Mouse (Mus musculus) heart, postnatal 0 days (tissue): ENCODE data around the gene Nuak2. TPM values are rescaled to one million over a fixed set of nuclear protein-coding genes. Genes with fewer than 3 reads are reported as not detected.

Source experiments
- ATAC-seq: fragments of 200-750 bp; cut with Nextera tagmentation; 2 replicates; pipeline ENCODE4 v1.8.0; 2017; ENCODE audit warnings: low read depth, moderate number of reproducible peaks, moderate library complexity; ENCODE audit not compliant: insufficient read depth
- DNase-seq: peaks from one replicate; pipeline ENCODE4 v3.0.0-alpha.2; 2016; ENCODE audit warnings: low spot score
- H3K27ac ChIP-seq: fragments of 300-500 bp; sonication (generic); 2 replicates; pipeline ENCODE4 v1.5.1; 2014; ENCODE audit warnings: low read depth, mild to moderate bottlenecking
- H3K27me3 ChIP-seq: fragments of 300-500 bp; sonication (generic); 2 replicates; pipeline ENCODE4 v1.6.1; 2014; ENCODE audit warnings: low read length, mixed read lengths; ENCODE audit not compliant: control insufficient read depth, insufficient read depth
- H3K36me3 ChIP-seq: fragments of 300-500 bp; sonication (generic); replicated peaks from 2 replicates; pipeline ENCODE4 v1.6.1; 2014; ENCODE audit warnings: low read length, mixed read lengths; ENCODE audit not compliant: control insufficient read depth, insufficient read depth
- H3K4me1 ChIP-seq: fragments of 300-500 bp; sonication (generic); 2 replicates; pipeline ENCODE4 v1.6.1; 2014; ENCODE audit warnings: antibody characterized with exemption; ENCODE audit not compliant: control insufficient read depth, insufficient read depth
- H3K4me2 ChIP-seq: fragments of 300-500 bp; sonication (generic); 2 replicates; pipeline ENCODE4 v1.6.1; 2014; ENCODE audit warnings: low read depth, mild to moderate bottlenecking, low read length, moderate library complexity
- H3K4me3 ChIP-seq: fragments of 300-500 bp; sonication (generic); 2 replicates; pipeline ENCODE4 v1.5.1; 2014; ENCODE audit warnings: low read depth, low read length
- H3K9ac ChIP-seq: fragments of 300-500 bp; sonication (generic); replicated peaks from 2 replicates; pipeline ENCODE4 v1.6.1; 2014; ENCODE audit warnings: low read depth, low read length, mixed read lengths
- H3K9me3 ChIP-seq: fragments of 300-500 bp; sonication (generic); replicated peaks from 2 replicates; pipeline ENCODE4 v1.6.1; 2016; ENCODE audit warnings: low read length; ENCODE audit not compliant: control insufficient read depth
- CTCF ChIP-seq: IDR thresholded peaks from 2 replicates; pipeline ENCODE4 v1.5.1; 2016; ENCODE audit warnings: antibody characterized with exemption, control low read depth, low read depth
- EP300 ChIP-seq: IDR thresholded peaks from 2 replicates; pipeline ENCODE4 v1.6.1; 2016; ENCODE audit warnings: antibody characterized with exemption, low read depth
- WGBS: fragments of 180-500 bp; shearing (Covaris S2); extraction: QIAGEN DNeasy Blood & Tissue Kit; methylation state at CpG from one replicate; pipeline ENCODE4 v1.1.7; 2014; 5-methylcytosine and 5-hydroxymethylcytosine counted together
- polyA plus RNA-seq: library from polyadenylated mRNA; unstranded; fragments of >200 nt; fragmentation: Nextera tagmentation; extraction: Ambion mirVana; gene quantifications from 2 replicates; pipeline ENCODE4 v1.2.1, GENCODE M21; 2015
- total RNA-seq: library from RNA; depleted of rRNA; stranded (reverse); fragments of >200 nt; gene quantifications from 2 replicates; pipeline ENCODE4 v1.2.3, GENCODE M21; 2014; ENCODE audit warnings: low replicate concordance

The Nuak2 gene
- total and polyA plus RNA-seq, 2 experiments from 2014 or later = 0.76 to 2.2 TPM

DNA sequence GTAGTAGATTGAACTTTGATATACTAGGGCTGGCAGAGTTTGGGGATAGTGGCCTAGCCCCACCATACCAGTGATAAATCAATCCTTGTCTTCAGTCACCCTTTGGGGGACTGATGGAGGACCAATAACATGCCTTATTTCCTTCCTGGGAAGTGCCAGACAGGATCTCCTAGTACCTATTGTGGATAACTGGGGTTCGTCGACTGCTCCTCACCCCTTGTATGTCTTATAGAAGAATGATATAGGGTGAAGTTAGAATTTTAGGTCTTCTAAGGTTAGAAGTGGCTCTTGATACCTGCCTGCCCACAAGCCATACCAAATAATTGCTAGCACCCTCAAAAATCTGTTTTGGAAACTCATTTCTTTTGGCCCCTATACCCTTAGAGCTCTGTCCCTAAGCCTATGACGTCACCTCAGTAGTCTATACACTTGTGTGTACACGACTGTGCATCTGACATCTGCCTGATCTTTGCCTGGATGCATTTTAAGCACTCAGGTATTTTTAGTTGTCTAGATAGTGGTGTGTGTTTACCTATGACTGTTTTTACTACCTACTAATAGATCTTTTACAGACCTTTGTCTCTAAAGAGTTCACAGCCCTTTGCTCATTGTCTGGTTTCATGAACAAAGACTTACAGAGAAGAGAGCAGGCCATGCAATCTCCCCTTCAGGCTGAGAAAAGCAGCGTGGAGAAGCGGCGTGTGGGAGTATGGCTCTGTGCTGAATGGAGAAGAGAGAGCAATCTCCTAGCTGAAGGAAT is 6.1 kb downstream of the Nuak2 start:
- Histone ChIP-seq H3K4me1 (peaks cover 12% of the 10 kb centered on the region; the same call in 1 of the 2 replicates), H3K27ac (no peak overlapping the region), H3K36me3 (no peaks in the 10 kb centered on the region), H3K9ac (no peak overlapping the region), H3K9me3 (no peaks in the 10 kb centered on the region), H3K4me3 (no peak overlapping the region), H3K27me3 (no peaks in the 10 kb centered on the region), H3K4me2 (no peak overlapping the region)
- ATAC-seq (no peak), DNase-seq (no peak)
- TF ChIP-seq EP300 = no peak
- no peak for TF ChIP-seq CTCF
- WGBS = 65% methylated on average over 7 of the region's 7 CpGs

GRCm38 (mm10) chr1:132322711-132323542 is 7.0 kb downstream of the Nuak2 start:
- Histone ChIP-seq H3K27me3 (no peaks in the 10 kb centered on the region), H3K9me3 (no peaks in the 10 kb centered on the region), H3K27ac (no peak overlapping the region; the same call in 1 of the 2 replicates), H3K4me1 (peaks cover 16% of the 10 kb centered on the region; the same call in 1 of the 2 replicates), H3K36me3 (no peaks in the 10 kb centered on the region), H3K9ac (no peak overlapping the region), H3K4me3 (no peak overlapping the region), H3K4me2 (no peak overlapping the region)
- 48% methylated on average over 13 of the region's 13 CpGs for WGBS
- TF ChIP-seq EP300 (no peak), CTCF (no peak)
- no peak; the same call in 1 of the 2 replicates for ATAC-seq
- DNase-seq = no peak

- WGBS = 66% methylated on average over 9 of the region's 9 CpGs
- no peak for ATAC-seq
Observed at GRCm38 (mm10) chr1:132326777-132327176, 10.9 kb downstream of the Nuak2 start.

DNA sequence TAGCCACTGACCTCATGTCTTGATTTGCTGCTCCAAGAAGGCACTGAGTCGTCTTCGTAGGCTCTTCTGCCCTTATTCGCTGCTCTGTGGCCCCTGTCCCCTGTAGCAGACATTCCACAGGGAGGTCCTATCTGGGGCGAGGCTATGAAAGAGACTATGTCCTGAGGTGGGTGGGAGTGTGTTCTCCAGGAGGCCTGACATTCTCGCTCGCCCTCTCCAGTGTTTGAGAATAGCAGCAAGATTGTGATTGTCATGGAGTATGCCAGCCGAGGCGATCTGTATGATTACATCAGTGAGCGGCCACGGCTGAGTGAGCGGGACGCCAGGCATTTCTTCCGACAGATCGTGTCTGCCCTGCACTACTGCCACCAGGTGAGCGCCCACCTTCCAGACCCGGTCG is 11.6 kb downstream of the Nuak2 start:
- DNase-seq (no peak), ATAC-seq (no peak)
- Histone ChIP-seq H3K4me2 (no peak overlapping the region), H3K4me1 (0 out of 2 replicates have a peak, but pooled peaks cover 4% of the 10 kb centered on the region), H3K9ac (no peak overlapping the region; the same call in 1 of the 2 replicates), H3K36me3 (0 out of 2 replicates have a peak, but pooled peaks cover 4% of the 10 kb centered on the region), H3K4me3 (no peak overlapping the region), H3K27ac (no peak overlapping the region), H3K9me3 (no peaks in the 10 kb centered on the region), H3K27me3 (no peaks in the 10 kb centered on the region)
- 56% methylated on average over 17 of the region's 17 CpGs for WGBS
- TF ChIP-seq EP300 (no peak), CTCF (no peak)

More at GRCm38 (mm10) chr1:132326777-132327176, 10.9 kb downstream of the Nuak2 start:
- no peak for DNase-seq
- no peak overlapping the region for H3K4me2 ChIP-seq
- no peak overlapping the region for H3K4me3 ChIP-seq
- no peak overlapping the region for H3K9ac ChIP-seq
- H3K9me3 ChIP-seq = no peaks in the 10 kb centered on the region
- no peaks in the 10 kb centered on the region for H3K27me3 ChIP-seq
- 0 out of 2 replicates have a peak, but pooled peaks cover 4% of the 10 kb centered on the region for H3K4me1 ChIP-seq
- 0 out of 2 replicates have a peak, but pooled peaks cover 4% of the 10 kb centered on the region for H3K36me3 ChIP-seq
- TF ChIP-seq EP300 (no peak), CTCF (no peak)
- no peak overlapping the region for H3K27ac ChIP-seq

DNA sequence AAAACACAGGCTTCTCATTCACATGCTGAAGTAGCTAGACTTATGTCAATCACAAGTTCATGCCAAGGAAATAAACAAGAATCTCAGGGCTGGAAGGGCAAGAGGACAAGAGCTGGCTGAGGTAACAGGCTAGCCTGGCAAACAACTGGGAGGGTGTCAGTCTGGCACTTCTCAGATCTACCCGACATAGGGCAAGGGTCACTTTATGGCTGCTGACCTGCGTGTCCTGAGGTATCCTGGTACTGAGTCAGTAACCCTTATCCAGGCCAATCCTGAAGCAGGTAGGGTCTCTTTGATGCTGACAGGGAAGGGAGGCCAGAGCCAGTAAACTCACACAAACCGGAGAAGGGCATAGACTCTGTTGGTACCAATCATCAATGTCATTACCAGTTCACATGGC is 12.6 kb downstream of the Nuak2 start:
- Histone ChIP-seq H3K4me2 (no peak overlapping the region), H3K27me3 (no peaks in the 10 kb centered on the region), H3K4me1 (peaks cover 11% of the 10 kb centered on the region; the same call in 1 of the 2 replicates), H3K9ac (no peak overlapping the region), H3K9me3 (no peaks in the 10 kb centered on the region), H3K4me3 (no peak overlapping the region), H3K27ac (no peak overlapping the region), H3K36me3 (0 out of 2 replicates have a peak, but pooled peaks cover 4% of the 10 kb centered on the region)
- no peak for ATAC-seq
- no peak for DNase-seq
- TF ChIP-seq EP300 (no peak), CTCF (no peak)
- 86% methylated on average over 3 of the region's 3 CpGs for WGBS
